Mouse (Mus musculus) lung, embryonic 14.5 days (tissue): ENCODE results near the gene Speer4b. TPM values are rescaled to one million over a fixed set of nuclear protein-coding genes. Genes with fewer than 3 reads are reported as not detected.
"Not testable (repeated sequence)": the region's sequence is repeated elsewhere in the genome, so short reads cannot be mapped to it uniquely, and the experiment has no call there.

Source experiments
- ATAC-seq: fragments of 200-750 bp; cut with Nextera tagmentation; 2 replicates; pipeline ENCODE4 v1.8.0; 2017; ENCODE audit warnings: mild to moderate bottlenecking, moderate TSS enrichment, moderate library complexity; ENCODE audit not compliant: insufficient read depth
- DNase-seq: peaks from one replicate; pipeline ENCODE4 v3.0.0-alpha.2; 2015
- H3K27ac ChIP-seq: fragments of 300-500 bp; sonication (generic); 2 replicates; pipeline ENCODE4 v1.5.1; 2014; ENCODE audit warnings: low read depth, mild to moderate bottlenecking, moderate library complexity
- H3K27me3 ChIP-seq: fragments of 300-500 bp; sonication (generic); 2 replicates; pipeline ENCODE4 v1.6.1; 2014; ENCODE audit warnings: low read length, control low read depth; ENCODE audit not compliant: insufficient read depth
- H3K36me3 ChIP-seq: fragments of 300-500 bp; sonication (generic); 2 replicates; pipeline ENCODE4 v1.6.1; 2014; ENCODE audit warnings: control low read depth; ENCODE audit not compliant: insufficient read depth
- H3K4me1 ChIP-seq: fragments of 300-500 bp; sonication (generic); 2 replicates; pipeline ENCODE4 v1.6.1; 2014; ENCODE audit warnings: antibody characterized with exemption, control low read depth; ENCODE audit not compliant: insufficient read depth
- H3K4me2 ChIP-seq: fragments of 300-500 bp; sonication (generic); 2 replicates; pipeline ENCODE4 v1.6.1; 2014; ENCODE audit warnings: mild to moderate bottlenecking
- H3K4me3 ChIP-seq: fragments of 300-500 bp; sonication (generic); 2 replicates; pipeline ENCODE4 v1.5.1; 2014; ENCODE audit warnings: low read depth, low read length
- H3K9ac ChIP-seq: fragments of 300-500 bp; sonication (generic); 2 replicates; pipeline ENCODE4 v1.6.1; 2014
- H3K9me3 ChIP-seq: fragments of 300-500 bp; sonication (generic); 2 replicates; pipeline ENCODE4 v1.6.1; 2016; ENCODE audit warnings: low read depth, low read length, control low read depth
- CTCF ChIP-seq: IDR thresholded peaks from 2 replicates; pipeline ENCODE4 v1.5.1; 2016; ENCODE audit warnings: antibody characterized with exemption, low read depth
- WGBS: fragments of 180-500 bp; shearing (Covaris S2); extraction: QIAGEN DNeasy Blood & Tissue Kit; methylation state at CpG from one replicate; pipeline ENCODE4 v1.1.7; 2014; 5-methylcytosine and 5-hydroxymethylcytosine counted together
- polyA plus RNA-seq: library from polyadenylated mRNA; unstranded; fragments of >200 nt; fragmentation: Nextera tagmentation; extraction: Ambion mirVana; gene quantifications from 2 replicates; pipeline ENCODE4 v1.2.1, GENCODE M21; 2014

Speer4b gene
- not detected in 2 replicates for polyA plus RNA-seq

- H3K9me3 ChIP-seq, DNase-seq, H3K9ac ChIP-seq, ATAC-seq, H3K4me3 ChIP-seq, H3K27me3 ChIP-seq, H3K36me3 ChIP-seq, H3K4me1 ChIP-seq, H3K4me2 ChIP-seq, H3K27ac ChIP-seq: not testable (repeated sequence)
- WGBS = 63% methylated on average over 1 of the region's 1 CpGs
These were observed at the start of gene Speer4b for GRCm38 (mm10) chr5:27501338-27501737. Gene Speer4b (minus strand): TSS chr5:27501438.

DNA sequence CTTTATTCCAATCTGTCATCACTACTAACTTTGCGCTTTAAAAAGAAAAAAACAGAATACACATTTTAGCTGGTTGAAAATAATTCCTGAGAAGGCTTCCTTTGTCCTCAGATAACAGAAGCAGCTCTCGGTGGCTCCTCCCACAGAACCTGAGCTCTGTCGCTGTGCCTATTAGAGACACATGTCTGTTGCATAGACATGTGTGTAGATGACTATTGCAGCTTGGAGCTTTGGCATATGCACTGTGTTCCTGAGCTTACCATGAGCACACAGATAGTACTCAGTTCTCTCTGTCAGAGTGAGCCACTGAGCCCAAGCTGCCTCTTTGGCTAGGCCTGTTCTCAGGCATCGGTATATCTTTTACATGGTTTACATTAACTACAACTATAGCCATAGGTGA lies 48.1 kb upstream of the Speer4b start:
- H3K4me2 ChIP-seq = no peak overlapping the region
- H3K9ac ChIP-seq = no peak overlapping the region
- H3K27me3 ChIP-seq = no peaks in the 10 kb centered on the region
- no peak for TF ChIP-seq CTCF
- no peaks in the 10 kb centered on the region for H3K36me3 ChIP-seq
- no peak for DNase-seq
- no peaks in the 10 kb centered on the region for H3K9me3 ChIP-seq
- no peak for ATAC-seq
- H3K4me1 ChIP-seq = no peaks in the 10 kb centered on the region
- 77% methylated on average over 4 of the region's 4 CpGs for WGBS
- H3K27ac ChIP-seq = no peak overlapping the region
- no peak overlapping the region for H3K4me3 ChIP-seq

DNA sequence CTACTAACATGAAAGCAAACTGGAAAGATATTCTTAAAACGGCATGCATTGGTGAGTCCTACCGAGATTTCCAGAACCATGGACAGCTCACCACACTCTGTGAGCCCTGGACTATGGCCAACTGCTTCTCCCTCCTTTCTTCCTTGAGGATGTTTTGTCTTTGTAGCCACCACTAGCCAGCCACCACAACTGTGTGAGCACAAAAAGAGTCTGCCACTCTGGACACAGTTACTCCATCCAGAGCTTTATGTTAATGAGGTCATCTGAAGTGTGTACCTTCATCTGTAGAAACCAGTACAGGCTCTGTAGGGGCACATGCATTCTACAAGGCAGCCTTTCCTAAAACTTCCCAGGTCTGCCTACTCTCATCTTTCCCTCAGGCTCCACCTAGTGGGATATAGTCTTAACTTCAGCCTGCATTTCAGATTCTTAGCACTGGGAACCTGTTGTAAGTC lies 43.6 kb upstream of the Speer4b start:
- Histone ChIP-seq H3K4me1 (no peaks in the 10 kb centered on the region), H3K9me3 (no peaks in the 10 kb centered on the region), H3K4me2 (no peak overlapping the region), H3K27ac (no peak overlapping the region), H3K4me3 (no peak overlapping the region), H3K9ac (no peak overlapping the region), H3K27me3 (no peaks in the 10 kb centered on the region), H3K36me3 (no peaks in the 10 kb centered on the region)
- WGBS = 8% methylated on average over 2 of the region's 2 CpGs
- peak; percentile 86 for DNase-seq
- ATAC-seq = no peak; the same call in 1 of the 2 replicates
- peak; percentile 31; the same call in 1 of the 2 replicates for TF ChIP-seq CTCF

DNA sequence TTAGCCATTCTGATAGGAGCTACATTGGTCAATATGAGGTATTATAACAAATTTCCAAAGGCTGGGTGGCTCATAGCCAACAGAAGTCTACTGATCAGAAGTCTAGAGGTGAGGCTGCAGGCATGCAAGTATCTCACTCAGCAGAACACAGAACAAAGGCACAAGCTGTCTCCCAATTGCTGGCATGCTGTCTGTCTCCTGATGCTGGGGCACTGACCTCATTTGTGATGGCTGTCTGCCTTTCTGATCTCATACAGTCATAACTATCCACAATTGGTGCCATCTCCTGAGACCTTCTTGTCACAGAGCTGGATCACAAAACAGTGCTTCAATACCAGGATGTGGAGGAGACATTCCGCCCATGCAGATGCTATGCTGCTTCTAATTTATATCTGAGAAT lies 25.7 kb upstream of the Speer4b start:
- TF ChIP-seq CTCF = no peak
- no peaks in the 10 kb centered on the region for H3K4me1 ChIP-seq
- no peaks in the 10 kb centered on the region for H3K36me3 ChIP-seq
- no peak overlapping the region for H3K9ac ChIP-seq
- DNase-seq (no peak), ATAC-seq (no peak)
- no peaks in the 10 kb centered on the region for H3K9me3 ChIP-seq
- H3K27me3 ChIP-seq = no peaks in the 10 kb centered on the region
- H3K4me3 ChIP-seq = no peak overlapping the region
- WGBS = 65% methylated on average over 1 of the region's 1 CpGs
- H3K27ac ChIP-seq = no peak overlapping the region
- no peak overlapping the region for H3K4me2 ChIP-seq

DNA sequence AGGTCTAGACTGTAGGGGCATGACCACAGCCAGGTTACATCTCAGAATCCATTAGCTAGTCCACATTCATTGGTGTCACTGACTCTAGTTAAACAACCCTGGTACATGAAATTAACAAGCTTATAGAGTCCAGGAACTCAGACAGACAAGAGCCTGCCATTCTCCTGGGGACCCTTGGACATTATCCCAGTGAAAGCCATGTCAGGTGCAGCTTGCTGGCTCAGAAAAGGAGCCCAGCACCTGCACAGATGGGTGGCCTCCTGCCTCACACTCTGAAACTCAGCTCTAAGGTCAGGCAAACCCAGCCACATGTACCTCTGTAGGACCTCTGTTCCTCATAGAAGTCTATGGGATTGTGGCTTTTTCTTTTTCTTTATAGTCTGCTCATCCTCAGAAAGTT lies 17.5 kb upstream of the Speer4b start:
- no peak for DNase-seq
- no peak for TF ChIP-seq CTCF
- Histone ChIP-seq H3K27ac (no peak overlapping the region), H3K4me1 (no peaks in the 10 kb centered on the region), H3K9me3 (no peaks in the 10 kb centered on the region), H3K27me3 (no peaks in the 10 kb centered on the region), H3K4me2 (no peak overlapping the region), H3K36me3 (no peaks in the 10 kb centered on the region), H3K4me3 (no peak overlapping the region), H3K9ac (no peak overlapping the region)
- ATAC-seq = no peak

DNA sequence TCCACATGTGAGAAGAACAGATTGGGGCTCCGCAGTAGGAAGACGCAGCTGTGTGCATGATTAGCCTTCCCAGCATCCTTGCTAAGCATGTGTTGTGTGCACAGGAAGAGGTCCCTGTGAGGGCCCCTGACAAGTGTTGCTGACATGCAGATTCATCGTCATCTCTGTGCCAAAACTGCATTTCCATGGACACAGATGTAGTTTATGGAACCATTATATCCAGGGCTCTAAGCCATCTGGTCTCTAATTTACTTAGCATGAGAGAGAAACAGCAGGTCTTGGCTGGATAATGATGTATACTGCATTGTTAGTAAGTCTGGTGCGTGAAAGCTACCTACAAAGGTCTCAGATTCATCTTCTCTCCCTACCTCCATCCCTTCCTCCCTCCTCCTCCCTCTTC lies 10.3 kb downstream of the Speer4b start:
- 68% methylated on average over 4 of the region's 4 CpGs for WGBS
- no peaks in the 10 kb centered on the region for H3K27me3 ChIP-seq
- no peaks in the 10 kb centered on the region for H3K4me1 ChIP-seq
- ATAC-seq (no peak), DNase-seq (no peak)
- no peak overlapping the region for H3K4me3 ChIP-seq
- no peak for TF ChIP-seq CTCF
- H3K36me3 ChIP-seq = no peaks in the 10 kb centered on the region
- no peak overlapping the region for H3K4me2 ChIP-seq
- no peak overlapping the region for H3K9ac ChIP-seq
- H3K27ac ChIP-seq = no peak overlapping the region
- H3K9me3 ChIP-seq = no peaks in the 10 kb centered on the region

GRCm38 (mm10) chr5:27486138-27486537 lies 15.1 kb downstream of the Speer4b start:
- Histone ChIP-seq H3K9me3 (no peaks in the 10 kb centered on the region), H3K36me3 (no peaks in the 10 kb centered on the region), H3K9ac (no peak overlapping the region), H3K27ac (no peak overlapping the region), H3K4me2 (no peak overlapping the region), H3K27me3 (no peaks in the 10 kb centered on the region), H3K4me1 (no peaks in the 10 kb centered on the region), H3K4me3 (no peak overlapping the region)
- no peak for DNase-seq
- no peak for ATAC-seq
- no peak for TF ChIP-seq CTCF
- 28% methylated on average over 1 of the region's 1 CpGs for WGBS

DNA sequence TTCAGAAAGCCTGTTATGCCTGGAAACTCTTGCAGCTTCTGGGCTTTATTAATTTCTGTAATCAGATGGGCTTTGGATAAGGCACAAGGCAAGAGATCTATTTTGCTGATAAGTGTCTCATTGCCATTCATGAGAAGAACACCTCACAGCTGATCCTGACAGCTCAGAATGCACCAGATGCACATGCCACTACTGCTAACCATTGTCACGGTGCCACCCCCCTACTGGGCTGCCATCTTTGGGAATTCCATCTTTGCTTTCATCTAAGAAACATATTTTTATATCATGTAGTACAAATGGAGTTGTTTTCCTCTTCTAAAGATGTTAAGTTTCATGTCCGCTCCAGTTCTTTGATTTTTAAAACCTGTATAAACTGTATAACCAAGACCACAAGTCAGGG lies 19.5 kb downstream of the Speer4b start:
- H3K36me3 ChIP-seq = no peaks in the 10 kb centered on the region
- ATAC-seq (no peak), DNase-seq (no peak)
- H3K9ac ChIP-seq = no peak overlapping the region
- WGBS = 76% methylated on average over 2 of the region's 2 CpGs
- no peak overlapping the region for H3K4me3 ChIP-seq
- no peak for TF ChIP-seq CTCF
- H3K9me3 ChIP-seq = no peaks in the 10 kb centered on the region
- no peak overlapping the region for H3K4me2 ChIP-seq
- no peak overlapping the region for H3K27ac ChIP-seq
- no peaks in the 10 kb centered on the region for H3K27me3 ChIP-seq
- H3K4me1 ChIP-seq = no peaks in the 10 kb centered on the region
